Mouse (Mus musculus): Measurements from ENCODE around the gene Btla.

GRCm38 (mm10) chr16:45244930-45245472 is 20.9 kb downstream of the Btla start:
- TF ChIP-seq CTCF (IDR thresholded peaks at IDR 0.05; ENCODE audit: low read depth) (no peak), EP300 (IDR thresholded peaks at IDR 0.05; ENCODE audit: low read depth) (no peak)

Data from liver, postnatal 0 days (tissue).